Mouse (Mus musculus) CH12.LX (cell line): ENCODE results near the gene Cltc. TPM values are rescaled to one million over a fixed set of nuclear protein-coding genes. Genes with fewer than 3 reads are reported as not detected.

Experiments used
- DNase-seq: peaks from one replicate; pipeline ENCODE4 v3.0.0-alpha.2; 2013; ENCODE audit errors: extremely low read depth
- H3K27ac ChIP-seq: 2 replicates; pipeline ENCODE4 v1.5.1; 2012; ENCODE audit warnings: low read depth, mild to moderate bottlenecking, control low read depth, moderate library complexity; ENCODE audit not compliant: insufficient read depth
- H3K27me3 ChIP-seq: replicated peaks from 2 replicates; pipeline ENCODE3; 2012; ENCODE audit warnings: inconsistent platforms
- H3K36me3 ChIP-seq, 2 experiments: replicated peaks in 1 of 2; 2 replicates each; pipeline versions ENCODE3 to v1.6.1; 2012; ENCODE audit warnings: inconsistent platforms in 1 of 2, low read length in 1 of 2, mild to moderate bottlenecking in 1 of 2, mixed read lengths in 1 of 2, moderate library complexity in 1 of 2; ENCODE audit not compliant: control insufficient read depth in 1 of 2, insufficient read depth in 1 of 2
- H3K4me1 ChIP-seq, 2 experiments: 2 replicates each; pipeline ENCODE4 v1.6.1; 2012; ENCODE audit warnings: inconsistent platforms in 1 of 2, moderate library complexity in 1 of 2; ENCODE audit not compliant: insufficient read depth in 2 of 2, control insufficient read depth in 1 of 2
- H3K4me2 ChIP-seq: 2 replicates; pipeline ENCODE4 v1.6.1; 2012; ENCODE audit warnings: low read depth, mild to moderate bottlenecking, control low read depth; ENCODE audit not compliant: poor library complexity, insufficient read depth, severe bottlenecking
- H3K4me3 ChIP-seq, 3 experiments: fragments of 150-350 bp in 1 of 3; sonication (generic) in 1 of 3; replicated peaks in 1 of 3; 2 replicates each; pipeline versions ENCODE3 to v1.5.1; 2011 to 2012; ENCODE audit warnings: low read depth in 2 of 3, low read length in 2 of 3, mild to moderate bottlenecking in 2 of 3, moderate library complexity in 2 of 3, control low read depth in 1 of 3, improper control_type of control experiment in 1 of 3, inconsistent platforms in 1 of 3, mixed read lengths in 1 of 3; ENCODE audit not compliant: poor library complexity in 1 of 3
- H3K79me2 ChIP-seq: replicated peaks from 2 replicates; pipeline ENCODE4 v1.6.1; 2012; ENCODE audit warnings: mild to moderate bottlenecking, moderate library complexity; ENCODE audit not compliant: control insufficient read depth, poor library complexity, insufficient read depth, severe bottlenecking; ENCODE audit errors: extremely low read depth
- H3K9ac ChIP-seq: 2 replicates; pipeline ENCODE4 v1.6.1; 2012; ENCODE audit warnings: low read depth, mild to moderate bottlenecking, control low read depth, moderate library complexity; ENCODE audit not compliant: insufficient read depth
- H3K9me3 ChIP-seq: replicated peaks from 2 replicates; pipeline ENCODE3; 2012; ENCODE audit warnings: low read length, inconsistent platforms, mixed read lengths
- BHLHE40 ChIP-seq: IDR thresholded peaks from 2 replicates; pipeline ENCODE4 v1.6.1; 2011; ENCODE audit warnings: mild to moderate bottlenecking, low read depth, low read length, improper control_type of control experiment
- CHD1 ChIP-seq: IDR thresholded peaks from 2 replicates; pipeline ENCODE4 v1.6.1; 2012; ENCODE audit warnings: low read depth, low read length, improper control_type of control experiment, inconsistent platforms
- CHD2 ChIP-seq: IDR thresholded peaks from 2 replicates; pipeline ENCODE4 v1.6.1; 2011; ENCODE audit warnings: low read length, improper control_type of control experiment
- ELF1 ChIP-seq: IDR thresholded peaks from 2 replicates; pipeline ENCODE4 v1.6.1; 2014; ENCODE audit warnings: low read depth, mild to moderate bottlenecking, inconsistent platforms, low read length, improper control_type of control experiment
- EP300 ChIP-seq: IDR thresholded peaks from 2 replicates; pipeline ENCODE4 v1.6.1; 2011; ENCODE audit warnings: low read length, improper control_type of control experiment
- ETS1 ChIP-seq: conservative IDR thresholded peaks from 2 replicates; pipeline ENCODE4 v1.6.1; 2012; ENCODE audit warnings: low read depth, mild to moderate bottlenecking, inconsistent platforms, low read length, improper control_type of control experiment, moderate library complexity
- GABPA ChIP-seq: IDR thresholded peaks from 2 replicates; pipeline ENCODE4 v1.6.1; 2012; ENCODE audit warnings: low read depth, low read length, improper control_type of control experiment, inconsistent platforms; ENCODE audit not compliant: insufficient replicate concordance
- IRF4 ChIP-seq: IDR thresholded peaks from 2 replicates; pipeline ENCODE4 v1.6.1; 2014; ENCODE audit warnings: low read depth, mild to moderate bottlenecking, inconsistent platforms, low read length, improper control_type of control experiment
- MAX ChIP-seq: IDR thresholded peaks from 2 replicates; pipeline ENCODE4 v1.6.1; 2011; ENCODE audit warnings: low read length, improper control_type of control experiment
- MAZ ChIP-seq: IDR thresholded peaks from 2 replicates; pipeline ENCODE4 v1.6.1; 2012; ENCODE audit warnings: low read depth, mild to moderate bottlenecking, inconsistent platforms, low read length, improper control_type of control experiment, moderate library complexity
- MEF2A ChIP-seq: IDR thresholded peaks from 2 replicates; pipeline ENCODE4 v1.6.1; 2014; ENCODE audit warnings: low read depth, mild to moderate bottlenecking, inconsistent platforms, low read length, improper control_type of control experiment, borderline replicate concordance
- MXI1 ChIP-seq: IDR thresholded peaks from 2 replicates; pipeline ENCODE4 v1.6.1; 2011; ENCODE audit warnings: mild to moderate bottlenecking, low read depth, low read length, improper control_type of control experiment
- MYC ChIP-seq: IDR thresholded peaks from 2 replicates; pipeline ENCODE4 v1.6.1; 2011; ENCODE audit warnings: low read depth, mild to moderate bottlenecking, improper control_type of control experiment, low read length
- NELFE ChIP-seq: IDR thresholded peaks from 2 replicates; pipeline ENCODE4 v1.6.1; 2011; ENCODE audit warnings: low read depth, low read length, improper control_type of control experiment
- POLR2A ChIP-seq: IDR thresholded peaks from 2 replicates; pipeline ENCODE4 v1.6.1; 2011; ENCODE audit warnings: low read depth, mild to moderate bottlenecking, improper control_type of control experiment, low read length
- RAD21 ChIP-seq: IDR thresholded peaks from 2 replicates; pipeline ENCODE4 v1.6.1; 2011; ENCODE audit warnings: low read depth, mild to moderate bottlenecking, low read length, improper control_type of control experiment, moderate library complexity
- RCOR1 ChIP-seq: conservative IDR thresholded peaks from 2 replicates; pipeline ENCODE4 v1.6.1; 2012; ENCODE audit warnings: low read depth, mild to moderate bottlenecking, inconsistent platforms, low read length, improper control_type of control experiment
- SIN3A ChIP-seq: IDR thresholded peaks from 2 replicates; pipeline ENCODE4 v1.6.1; 2012; ENCODE audit warnings: low read length, improper control_type of control experiment, inconsistent platforms
- TBP ChIP-seq: conservative IDR thresholded peaks from 2 replicates; pipeline ENCODE4 v1.6.1; 2011; ENCODE audit warnings: low read depth, low read length, improper control_type of control experiment
- TCF12 ChIP-seq: IDR thresholded peaks from 2 replicates; pipeline ENCODE4 v1.6.1; 2014; ENCODE audit warnings: low read depth, mild to moderate bottlenecking, inconsistent platforms, low read length, improper control_type of control experiment
- UBTF ChIP-seq: IDR thresholded peaks from 2 replicates; pipeline ENCODE4 v1.6.1; 2012; ENCODE audit warnings: low read depth, mild to moderate bottlenecking, inconsistent platforms, low read length, improper control_type of control experiment, moderate library complexity
- USF2 ChIP-seq: conservative IDR thresholded peaks from 2 replicates; pipeline ENCODE4 v1.6.1; 2011; ENCODE audit warnings: low read depth, low read length, improper control_type of control experiment
- ZMIZ1 ChIP-seq: IDR thresholded peaks from 2 replicates; pipeline ENCODE4 v1.6.1; 2012; ENCODE audit warnings: low read depth, mild to moderate bottlenecking, inconsistent platforms, low read length, improper control_type of control experiment
- ZNF384 ChIP-seq: IDR thresholded peaks from 2 replicates; pipeline ENCODE4 v1.6.1; 2012; ENCODE audit warnings: low read depth, low read length, improper control_type of control experiment, inconsistent platforms
- dilution Hi-C: fragments of 300-500 bp; cut with MboI; formaldehyde crosslinking; loops from 2 replicates; pipeline ENCODE4 v1.14.3; 2020; ENCODE audit warnings: low sequenced_read_pairs; ENCODE audit not compliant: extremely low pct_unique_long_range_greater_than_20kb, extremely low pct_ligation_motif_present
- in situ Hi-C: fragments of 300-500 bp; cut with MboI; formaldehyde crosslinking; loops from 3 replicates; pipeline ENCODE4 v1.14.3; 2019; ENCODE audit warnings: low sequenced_read_pairs, low pct_ligation_motif_present, low pct_unique_long_range_greater_than_20kb, mixed read lengths
- polyA plus RNA-seq: library from polyadenylated mRNA; unstranded; fragments of >175 nt; gene quantifications from 2 replicates; pipeline ENCODE4 v1.2.1, GENCODE M21; 2012; ENCODE audit warnings: low read depth; ENCODE audit not compliant: insufficient read length
- total RNA-seq, 2 experiments: library from RNA; depleted of rRNA; stranded (reverse); fragments of 300-350 nt in 1 of 2; fragments of >200 nt in 1 of 2; gene quantifications; 2 replicates each; pipeline ENCODE4 v1.2.3; 2012 to 2014

Gene Cltc
- total and polyA plus RNA-seq, 3 experiments: 140 to 303 (median 219) TPM

DNA sequence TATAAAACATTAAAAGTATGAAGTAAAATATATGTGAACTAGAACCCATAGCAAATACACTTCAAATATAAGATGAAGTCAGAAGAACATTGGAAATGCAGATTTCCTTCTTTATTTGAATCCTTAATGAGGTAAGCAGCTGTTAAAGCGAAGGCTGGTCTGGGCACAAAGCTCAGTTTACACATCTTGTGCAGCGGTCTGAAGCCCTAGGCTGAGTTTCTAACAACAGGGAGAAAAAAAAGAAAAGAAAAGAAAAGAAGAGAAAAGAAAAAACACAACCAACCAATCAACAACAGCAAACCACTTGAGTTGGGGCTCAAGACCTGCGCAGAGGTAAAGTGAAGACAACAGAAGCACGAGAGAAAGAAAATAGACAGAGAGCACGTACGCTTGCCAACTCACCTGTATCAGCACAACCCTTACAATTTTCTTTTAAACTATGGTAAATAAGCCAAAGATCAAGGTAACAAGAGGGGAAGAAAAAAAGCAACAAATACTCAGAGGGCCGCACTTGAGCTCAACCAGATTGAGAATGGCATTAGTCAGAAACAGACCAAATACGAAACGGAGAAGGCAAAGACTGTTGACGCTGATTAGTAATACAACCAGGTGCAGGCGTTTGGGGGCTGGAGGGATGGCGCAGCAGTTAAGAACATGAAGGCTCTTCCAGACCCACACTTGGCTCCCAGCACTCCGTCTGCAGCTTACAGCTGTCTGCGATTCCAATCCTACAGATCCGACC, 109.5 kb downstream of the Cltc start:
- dilution Hi-C loops: no loop called here
- Histone ChIP-seq H3K79me2 (peaks cover 7% of the 10 kb centered on the region), H3K9ac (peak overlapping the region; percentile 68), H3K36me3 (peaks cover 7 to 21% of the 10 kb centered on the region in 2 experiments), H3K4me1 (peaks cover 13 to 74% of the 10 kb centered on the region in 2 experiments; a peak in 3 of 4 replicates), H3K9me3 (no peaks in the 10 kb centered on the region), H3K27me3 (no peaks in the 10 kb centered on the region), H3K4me2 (peak overlapping the region; percentile 99), H3K27ac (peak overlapping the region; percentile 95), H3K4me3 (peak overlapping the region; percentile 23 to 68 (median 35))
- TF ChIP-seq TBP (peak; percentile 70), USF2 (no peak), RCOR1 (peak; percentile 70; the same call in 1 of the 2 replicates), MAZ (0 out of 2 replicates have a peak, but pooled peaks have one; percentile 6), ZNF384 (no peak), MYC (peak; percentile 55; the same call in 1 of the 2 replicates), MAX (0 out of 2 replicates have a peak, but pooled peaks have one; percentile 19), NELFE (peak; percentile 55; the same call in 1 of the 2 replicates), UBTF (0 out of 2 replicates have a peak, but pooled peaks have one; percentile 51), BHLHE40 (no peak; the same call in 1 of the 2 replicates), EP300 (peak; percentile 32; the same call in 1 of the 2 replicates), IRF4 (peak; percentile 62), SIN3A (peak; percentile 77), CHD1 (peak; percentile 89; the same call in 1 of the 2 replicates), RAD21 (no peak), POLR2A (peak; percentile 69), ZMIZ1 (peak; percentile 61), ETS1 (peak; percentile 41; the same call in 1 of the 2 replicates), MXI1 (peak; percentile 56; the same call in 1 of the 2 replicates), MEF2A (peak; percentile 10; the same call in 1 of the 2 replicates), TCF12 (0 out of 2 replicates have a peak, but pooled peaks have one; percentile 48), GABPA (no peak), CHD2 (no peak; the same call in 1 of the 2 replicates), ELF1 (no peak)
- DNase-seq: peak; percentile 75
- in situ Hi-C loops: no loop called here
